Mouse (Mus musculus): ENCODE results near the gene Gm3020.
"Not testable (repeated sequence)": the region's sequence is repeated elsewhere in the genome, so short reads cannot be mapped to it uniquely, and the experiment has no call there.

DNA sequence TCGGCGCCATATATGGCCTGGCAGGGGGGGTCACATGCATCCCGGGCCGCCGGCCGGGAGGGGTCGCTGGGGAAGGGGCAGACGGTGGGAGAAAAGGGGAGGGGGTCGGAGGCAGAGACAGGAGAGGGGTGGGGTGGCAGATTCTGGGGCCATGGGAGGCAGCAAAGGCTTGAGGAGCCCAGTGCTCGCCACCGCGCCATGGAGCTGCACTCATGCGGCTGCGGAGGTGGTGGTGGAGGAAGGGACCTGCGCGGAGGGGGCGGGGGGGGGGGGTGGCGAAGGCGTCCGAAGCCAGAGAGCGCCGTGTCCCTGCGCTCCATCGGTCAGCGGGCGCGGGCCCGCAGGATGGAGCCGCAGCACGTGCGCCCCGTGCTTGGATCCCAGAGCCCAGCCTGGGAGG is at the start of gene Gm3020:
- not testable (repeated sequence) for TF ChIP-seq CTCF, POLR2A (IDR thresholded peaks at IDR 0.05; ENCODE audit: extremely low read depth, insufficient read depth, low read length)
